Mouse (Mus musculus) heart, adult 18-20 months (tissue): ENCODE measurements around the gene Commd1. TPM values are rescaled to one million over a fixed set of nuclear protein-coding genes. Genes with fewer than 3 reads are reported as not detected.
A peak's percentile ranks its signal among the peaks of the same experiment; 100 is the strongest.

Source experiments
- DNase-seq, 2 experiments: peaks; one replicate each; pipeline ENCODE4 v3.0.0; 2021 to 2022; ENCODE audit warnings: mixed read lengths in 1 of 2
- long read RNA-seq, 2 experiments: library from polyadenylated mRNA; stranded (forward); transcript quantifications; one replicate each; pipeline ENCODE4 v2.0.0; 2021
- total RNA-seq, 2 experiments: library from RNA; stranded (reverse); gene quantifications; 2 replicates each; pipeline ENCODE4 v1.2.3; 2021

Gene Commd1
- 100 to 1,000 TPM; 154 to 162 TPM for total RNA-seq
- long read RNA-seq, experiment 1, full-length matches to known transcripts, result 168 of 173 reads
- long read RNA-seq, experiment 1, partial matches to known transcripts, result 0 of 173 reads
- long read RNA-seq, experiment 1, other reads (novel, unspliced or antisense), result 5 of 173 reads
- long read RNA-seq, experiment 2, full-length matches to known transcripts, result 107 of 108 reads
- long read RNA-seq, experiment 2, partial matches to known transcripts, result 0 of 108 reads
- long read RNA-seq, experiment 2, other reads (novel, unspliced or antisense), result 1 of 108 reads

DNA sequence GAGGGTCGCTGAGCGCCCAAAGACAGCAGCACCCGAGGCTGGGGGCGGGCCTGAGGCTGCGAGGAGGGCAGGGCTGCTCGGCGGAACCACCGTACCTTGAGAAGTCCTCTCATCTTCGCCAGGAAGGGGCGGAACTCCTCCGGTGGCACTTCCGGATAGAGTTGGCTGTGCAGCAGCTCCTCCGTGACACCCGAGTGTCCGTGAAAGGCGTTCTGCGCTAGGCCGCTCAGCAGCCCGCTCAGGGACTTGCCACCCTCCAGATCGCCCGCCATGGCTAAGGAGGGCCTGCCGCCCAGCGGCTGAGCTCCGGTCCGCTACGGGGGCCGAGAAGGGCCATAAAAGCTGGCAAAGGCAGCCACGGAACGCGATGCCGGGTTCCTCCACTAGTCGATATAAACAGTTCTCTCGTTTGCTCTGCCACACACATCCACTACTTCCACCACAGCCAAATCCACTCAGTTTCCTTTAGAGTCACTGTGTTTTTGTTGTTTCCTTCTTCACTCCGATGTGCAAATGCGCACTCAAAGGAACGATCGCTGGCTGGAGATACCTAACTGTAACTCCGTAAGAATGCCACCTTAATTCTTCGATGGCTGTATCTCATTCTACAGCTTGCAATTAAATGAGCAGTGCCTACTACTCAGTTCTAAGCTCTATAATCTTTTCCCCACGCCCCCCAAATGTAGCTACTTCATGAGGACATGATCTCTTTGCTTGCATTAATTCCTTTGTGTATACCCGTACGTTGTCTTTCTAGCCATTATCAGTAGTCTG is at the start of gene Commd1, which contains the start of gene Gm28048:
TSS of gene Commd1 (minus strand) at position 399 of the 774 bp plus-strand sequence.
TSS of gene Gm28048 (minus strand) at position 107 of the 774 bp plus-strand sequence.
- DNase-seq, result peak; percentile 97 to 99

DNA sequence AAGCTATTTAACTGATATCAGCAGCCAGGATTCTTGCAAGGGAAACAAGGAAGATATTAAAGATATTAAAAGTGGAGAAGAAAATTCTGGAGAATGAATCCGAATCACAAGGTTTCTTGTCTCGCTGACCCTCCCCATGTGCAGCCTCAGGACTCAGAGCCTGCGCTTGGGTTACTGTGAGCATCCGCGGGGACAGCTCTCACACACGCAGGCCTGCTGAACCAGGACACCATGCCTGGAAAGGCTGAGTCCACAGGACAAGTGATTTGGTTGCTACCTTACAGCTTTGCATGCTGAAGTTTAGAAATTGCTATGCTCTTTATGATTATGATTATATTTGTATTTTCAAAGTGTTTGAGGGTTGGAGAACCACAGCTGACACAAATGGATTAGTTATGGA is 47.2 kb upstream of the Commd1 start:
- DNase-seq, result no peak

DNA sequence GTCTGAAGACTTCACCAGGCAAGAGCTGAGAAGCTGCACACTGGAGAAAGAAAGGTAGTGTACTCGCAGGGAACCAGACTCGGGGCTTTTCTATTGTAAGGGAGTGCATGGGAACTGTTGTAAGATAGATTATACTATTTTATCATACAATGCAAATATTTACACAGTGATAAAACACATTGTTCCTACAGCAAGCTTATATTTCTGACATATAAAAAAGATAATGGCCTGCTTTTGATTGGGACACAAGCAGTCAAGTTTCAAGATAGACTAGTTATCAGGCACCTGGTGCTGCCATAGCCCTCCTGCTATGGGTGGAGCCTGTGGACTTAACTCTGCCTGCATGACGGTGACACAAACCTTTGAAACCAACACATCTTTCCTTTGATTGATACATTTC is 46.8 kb upstream of the Commd1 start:
- no peak for DNase-seq

DNA sequence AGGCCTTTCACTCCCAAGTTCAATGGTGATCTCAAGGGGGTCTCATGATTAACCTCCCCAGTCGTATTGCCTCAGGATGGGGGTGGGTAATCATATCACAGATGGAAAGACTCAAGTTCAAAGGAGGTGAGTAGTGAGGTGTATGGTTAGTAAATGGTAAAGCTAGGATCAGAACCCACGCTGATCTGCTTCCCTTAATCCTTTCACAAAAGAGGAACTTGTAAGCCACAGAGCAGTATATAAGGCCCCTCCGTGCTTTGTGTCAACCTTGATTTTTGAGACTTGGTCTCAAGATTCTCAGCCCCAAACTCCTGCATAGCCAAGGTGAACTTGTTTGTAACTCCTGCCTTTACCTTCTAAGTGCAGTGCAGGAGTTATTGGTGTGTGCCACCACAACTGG is 42.0 kb upstream of the Commd1 start:
- DNase-seq, result no peak

DNA sequence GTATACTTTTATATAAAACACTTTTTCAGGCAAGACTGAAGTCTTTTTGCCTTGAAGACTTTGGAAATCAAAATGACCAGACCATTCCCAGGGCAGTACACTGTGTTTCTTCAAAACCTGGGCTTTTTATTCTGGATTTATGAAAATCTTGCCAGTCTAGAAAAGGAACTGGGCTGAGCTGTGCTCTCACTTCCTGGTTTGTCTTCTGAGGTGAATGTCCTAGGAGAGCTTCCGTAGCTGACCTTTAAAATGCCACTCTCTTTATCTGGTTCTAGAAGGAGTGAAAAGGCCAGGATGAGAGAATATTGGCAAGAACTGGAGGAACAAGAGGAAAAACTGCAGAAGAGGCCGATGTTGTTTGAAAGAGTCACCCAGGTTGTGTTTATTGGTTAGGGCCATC is 41.0 kb upstream of the Commd1 start:
- no peak for DNase-seq

DNA sequence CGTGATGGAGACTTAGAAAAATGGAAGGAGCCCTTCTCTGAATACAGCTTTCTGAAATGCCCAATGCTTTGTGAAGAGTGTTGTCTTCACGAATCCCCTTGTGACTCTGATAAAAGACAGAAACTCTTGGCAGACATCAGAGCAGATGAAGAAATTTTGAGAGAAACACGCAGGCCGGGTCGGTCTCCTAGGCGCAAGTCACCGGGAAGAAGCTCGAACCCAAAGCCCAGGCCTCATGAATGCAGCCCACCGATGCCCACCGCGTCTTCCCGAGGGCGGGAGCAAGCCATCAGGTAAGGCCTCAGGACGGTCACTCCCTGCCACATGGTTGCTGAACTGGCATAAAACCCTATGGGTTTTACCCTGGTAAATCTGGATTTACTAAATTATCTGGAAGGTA is 38.7 kb upstream of the Commd1 start:
- DNase-seq, result no peak

DNA sequence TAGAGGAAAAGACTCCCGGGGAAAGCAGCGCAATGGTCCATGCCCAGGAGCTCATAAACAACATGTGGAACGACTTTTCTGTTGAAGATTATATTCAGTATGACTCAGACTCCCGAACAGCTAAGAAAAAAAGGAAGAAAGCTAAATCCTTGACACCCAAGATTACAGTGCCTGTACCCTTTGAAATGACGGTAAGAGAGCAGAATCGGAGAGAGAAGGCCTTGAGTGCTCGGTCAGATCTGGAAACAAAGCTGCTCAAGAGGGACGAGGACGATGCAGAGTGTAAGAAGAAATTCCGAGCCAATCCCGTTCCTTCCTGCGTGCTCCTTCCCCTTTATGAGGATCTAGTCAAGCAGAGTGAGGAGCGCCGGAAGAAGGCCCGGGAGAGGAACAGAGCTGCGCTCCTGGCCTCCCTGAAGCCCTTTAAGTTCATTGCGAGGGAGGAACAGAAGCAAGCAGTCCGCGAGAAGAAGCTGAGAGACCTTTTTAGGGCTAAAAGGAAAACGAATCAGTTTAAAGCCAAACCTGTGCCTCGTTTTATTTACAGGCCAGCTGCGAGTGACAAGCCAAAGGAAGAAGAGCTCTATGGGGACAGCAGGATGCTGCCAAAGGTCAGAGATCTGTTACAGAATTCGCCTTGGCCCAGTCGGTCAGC is 38.1 kb upstream of the Commd1 start:
- peak; percentile 9 to 27 for DNase-seq

DNA sequence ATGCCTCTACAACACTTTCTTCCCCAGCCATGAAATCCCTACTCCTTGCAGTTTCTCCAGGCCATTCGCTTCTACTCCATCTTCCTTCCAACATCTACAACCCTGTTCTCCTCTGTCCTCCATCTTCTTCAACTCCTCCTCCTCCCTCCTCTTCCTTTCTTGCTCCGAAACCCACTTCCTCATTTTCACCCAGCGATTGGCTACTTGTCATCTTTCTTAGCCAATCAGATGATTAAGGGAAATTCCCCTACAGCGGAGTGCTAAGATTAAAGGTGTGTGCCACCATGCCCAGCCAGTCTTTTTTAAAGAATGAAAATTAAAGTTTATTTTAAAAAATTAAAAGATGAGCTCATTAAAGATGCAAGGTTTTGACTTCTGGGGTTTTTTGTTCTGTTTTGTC is 35.8 kb upstream of the Commd1 start:
- DNase-seq, result no peak

DNA sequence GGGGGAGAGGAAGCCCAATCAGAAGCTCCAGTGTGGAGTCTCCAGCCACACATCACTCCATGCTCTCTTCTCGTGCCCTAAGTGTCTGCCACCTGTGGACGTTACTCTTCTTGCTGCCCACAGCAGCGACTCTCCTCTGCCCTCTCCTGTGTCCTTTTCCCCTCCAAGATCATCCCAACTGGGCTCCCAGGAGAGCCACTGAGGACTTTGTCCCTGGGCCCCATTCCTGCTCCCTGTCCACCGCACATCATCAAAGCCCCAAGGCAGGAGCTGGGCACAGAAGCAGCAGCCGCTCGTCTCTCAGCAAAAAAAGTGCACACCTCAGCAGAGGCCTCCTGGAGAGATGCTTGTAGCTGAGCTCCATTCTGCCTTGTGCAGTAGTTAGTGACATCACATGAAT is 32.8 kb upstream of the Commd1 start:
- DNase-seq, result no peak

DNA sequence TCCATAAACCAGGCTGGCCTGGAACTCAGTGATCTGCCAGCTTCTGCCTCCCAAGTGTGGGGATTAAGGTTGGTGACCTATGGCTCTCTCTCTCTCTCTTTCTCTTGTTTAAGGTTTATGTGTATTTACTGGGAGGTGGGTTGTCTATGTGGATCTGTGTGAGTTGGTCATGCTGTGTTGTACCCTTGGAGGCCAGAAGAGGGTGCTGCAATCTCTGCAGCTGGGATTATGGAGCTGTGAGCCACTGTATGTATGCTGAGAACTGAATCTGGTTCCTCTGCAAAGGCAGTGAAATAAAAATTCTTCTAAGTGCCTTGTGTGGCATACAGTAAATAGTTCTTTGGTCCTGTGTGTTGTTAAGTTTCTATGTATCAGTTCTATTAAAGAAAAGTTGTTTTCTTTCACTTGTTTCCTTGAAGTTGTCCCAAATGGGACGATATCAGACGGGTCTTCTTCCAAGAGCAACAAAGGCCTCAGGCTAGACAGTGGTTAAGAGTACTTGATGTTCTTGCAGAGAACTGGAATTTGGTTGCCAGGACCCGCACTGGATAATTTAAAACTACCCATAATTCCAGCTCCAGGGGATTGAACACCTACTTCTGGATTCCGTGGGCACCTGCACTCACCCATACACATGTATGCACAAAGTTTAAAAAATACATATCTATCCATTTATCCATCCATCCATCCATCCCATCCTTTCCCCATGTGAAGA is 31.6 kb upstream of the Commd1 start:
- no peak for DNase-seq

DNA sequence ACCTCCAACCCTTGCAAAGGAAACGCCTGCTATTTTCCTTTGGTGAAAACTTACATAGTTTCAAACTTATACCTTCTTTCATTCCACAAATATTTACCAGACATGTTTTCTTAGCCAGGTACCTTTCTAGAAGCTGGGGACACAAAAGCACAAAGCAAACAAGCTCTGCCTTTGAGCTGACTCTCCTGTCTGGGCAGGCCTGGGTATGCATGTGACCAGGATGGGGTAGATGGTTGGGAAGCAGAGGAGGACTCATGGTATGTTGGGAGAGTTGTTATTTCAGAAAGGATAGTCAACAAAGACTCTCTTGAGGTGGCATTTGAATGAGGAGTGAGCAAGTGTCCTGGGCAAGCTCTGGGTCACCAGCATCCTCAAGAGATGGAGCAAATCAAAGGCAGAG is 30.9 kb upstream of the Commd1 start:
- no peak for DNase-seq

DNA sequence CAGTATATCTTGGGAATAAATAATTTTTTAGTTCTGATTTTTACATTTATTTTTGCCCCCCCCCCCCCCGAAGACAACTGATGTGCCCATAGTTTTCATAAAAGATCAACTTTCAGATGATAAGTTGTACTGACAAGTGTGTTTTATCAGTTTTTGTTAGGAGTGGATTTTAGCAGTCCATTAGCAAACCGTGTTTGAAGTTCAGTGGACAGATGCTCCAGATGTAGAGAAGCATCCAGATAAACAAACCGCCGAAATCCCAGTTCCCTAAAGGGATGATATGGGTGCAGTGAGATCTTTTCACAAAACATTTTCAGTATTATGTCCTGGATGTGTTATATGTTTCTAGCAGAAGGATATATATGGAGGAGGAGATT is 26.6 kb upstream of the Commd1 start:
- no peak for DNase-seq

DNA sequence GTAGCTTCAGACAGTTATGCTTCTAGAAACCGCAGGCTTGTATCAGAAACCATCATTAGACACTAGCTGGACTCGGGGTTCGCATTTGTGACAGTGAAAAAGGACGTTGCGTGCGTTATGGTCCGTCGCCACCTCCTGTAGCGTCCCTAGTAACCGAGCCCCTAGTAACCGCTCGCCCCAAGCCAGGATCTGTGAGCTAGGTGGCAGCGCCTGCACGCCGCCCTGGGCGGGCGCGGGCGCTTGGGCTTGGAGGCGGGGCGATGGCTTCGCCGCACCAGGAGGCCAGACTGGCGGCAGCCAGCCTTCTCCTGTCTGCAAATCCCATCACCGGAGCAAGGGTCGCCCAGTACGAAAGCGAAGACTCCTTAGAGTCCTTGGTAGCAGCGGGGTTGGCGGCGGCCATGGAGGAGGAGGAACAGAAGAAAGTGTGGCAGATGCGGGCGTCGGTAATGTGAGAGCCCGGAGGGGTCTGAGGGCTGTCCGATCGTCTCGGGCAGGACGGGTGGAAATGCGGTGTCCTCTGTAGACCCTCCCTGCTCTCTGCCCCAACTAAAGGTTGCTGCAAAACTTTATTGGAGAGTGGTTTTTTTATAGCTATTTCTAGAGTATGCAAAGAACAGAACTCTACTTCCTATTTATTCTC is 26.1 kb upstream of the Commd1 start:
- peak; percentile 85 to 87 for DNase-seq

DNA sequence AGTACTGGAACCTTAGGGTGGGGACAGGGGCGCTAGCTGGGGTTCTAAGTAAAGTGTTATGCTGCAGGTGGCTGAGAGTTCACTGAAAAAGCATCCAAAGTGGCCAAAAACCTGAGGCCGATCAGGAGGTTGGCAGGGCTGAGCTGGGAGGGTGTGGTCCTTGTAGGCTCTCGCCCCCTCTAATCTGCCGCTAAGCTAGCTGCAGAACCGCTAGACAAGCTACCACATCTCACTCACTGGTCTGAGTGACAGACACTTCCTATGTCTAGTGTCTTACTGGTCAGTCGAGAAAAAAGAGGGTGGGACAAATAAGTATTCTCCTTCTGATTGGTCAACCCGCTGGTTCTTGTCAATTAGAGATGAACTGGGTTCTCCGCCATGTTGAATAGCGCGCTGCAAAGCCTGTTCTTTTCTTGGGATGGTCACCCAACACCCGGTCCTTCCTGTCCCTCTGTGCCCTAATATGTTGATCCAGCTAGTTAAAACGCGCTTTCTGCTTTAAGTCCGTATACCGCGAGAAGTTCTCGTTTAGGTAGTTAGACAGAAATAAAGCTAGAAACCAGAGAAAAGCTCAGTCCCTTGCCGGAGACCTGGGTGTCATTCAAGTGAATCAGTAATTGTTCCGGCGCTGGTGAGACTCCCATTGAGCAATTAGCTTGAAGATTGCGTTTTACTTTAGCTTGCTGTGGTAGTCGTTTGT is 25.4 kb upstream of the Commd1 start, which contains the start of gene Fam161a:
TSS of gene Fam161a (plus strand) at position 51 of the 700 bp plus-strand sequence.
- peak; percentile 93 to 95 for DNase-seq

DNA sequence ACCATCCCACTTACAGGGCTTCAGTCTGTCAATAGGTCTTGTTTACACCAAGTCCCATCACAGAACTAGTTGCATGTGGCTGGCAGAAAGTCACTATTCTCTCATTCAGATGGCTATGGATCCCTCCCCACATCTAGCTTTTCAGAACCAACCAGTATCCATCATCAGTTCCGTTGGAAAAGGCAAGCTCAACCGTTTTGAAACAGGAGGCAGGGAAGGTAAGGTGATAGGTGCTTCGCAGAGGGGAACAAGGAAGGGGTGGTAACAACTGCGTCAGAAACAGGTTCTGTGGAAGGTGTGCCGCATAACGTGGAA is 24.9 kb upstream of the Commd1 start:
- no peak for DNase-seq

DNA sequence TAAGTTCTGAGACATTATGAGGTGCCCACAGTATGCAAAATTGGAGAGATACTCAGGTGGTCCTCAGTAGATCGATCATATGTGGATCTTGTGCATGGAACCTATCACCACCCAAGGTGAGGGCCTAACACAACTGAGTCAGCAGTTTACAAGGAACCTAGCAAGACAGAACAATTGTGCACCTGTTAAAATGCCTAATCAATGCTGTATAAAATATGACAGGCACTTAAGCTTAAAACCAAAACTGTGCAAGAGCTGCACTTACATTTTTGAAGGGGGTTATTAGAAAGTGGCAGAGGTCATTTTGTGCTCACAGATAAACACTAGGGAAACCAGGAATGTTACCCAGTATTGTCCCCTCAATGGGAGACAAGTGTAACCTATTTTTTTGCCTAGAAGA is 23.1 kb upstream of the Commd1 start:
- no peak for DNase-seq

DNA sequence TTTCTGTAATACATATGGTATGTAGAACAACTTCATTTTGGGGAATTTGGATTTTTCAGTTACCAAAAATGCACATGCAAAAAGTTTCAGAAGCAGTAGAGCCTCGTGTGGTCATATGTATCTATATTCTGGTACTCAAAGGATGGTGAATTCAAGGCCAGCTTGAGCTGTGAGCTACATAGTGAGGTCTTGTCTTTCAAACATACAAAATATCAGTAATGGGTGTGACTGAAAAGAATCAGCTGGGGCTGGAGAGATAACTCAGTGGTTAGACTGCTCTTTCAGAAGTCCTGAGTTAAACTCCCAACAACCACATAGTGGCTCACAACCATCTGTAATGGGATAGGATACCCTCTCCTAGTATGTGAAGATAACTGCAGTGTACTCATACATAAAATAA is 16.1 kb upstream of the Commd1 start:
- no peak for DNase-seq

DNA sequence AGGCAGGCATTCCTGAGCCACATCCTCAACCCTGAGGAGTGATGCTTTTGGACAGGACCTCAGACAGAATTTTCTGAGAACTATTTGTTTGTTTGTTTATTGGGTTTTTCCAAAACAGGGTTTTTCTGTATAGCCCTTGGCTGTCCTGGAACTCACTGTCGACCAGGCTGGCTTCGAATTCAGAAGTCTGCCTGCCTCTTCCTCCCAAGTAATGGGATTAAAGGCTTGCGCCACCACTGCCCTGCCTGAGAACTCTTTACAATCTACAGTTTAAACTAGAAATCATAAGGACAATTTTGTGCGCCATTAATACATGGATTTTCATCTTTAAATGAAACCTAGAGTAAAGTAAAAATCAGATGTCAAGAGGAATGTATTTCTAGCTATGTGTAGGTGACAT is 13.3 kb upstream of the Commd1 start:
- no peak for DNase-seq

DNA sequence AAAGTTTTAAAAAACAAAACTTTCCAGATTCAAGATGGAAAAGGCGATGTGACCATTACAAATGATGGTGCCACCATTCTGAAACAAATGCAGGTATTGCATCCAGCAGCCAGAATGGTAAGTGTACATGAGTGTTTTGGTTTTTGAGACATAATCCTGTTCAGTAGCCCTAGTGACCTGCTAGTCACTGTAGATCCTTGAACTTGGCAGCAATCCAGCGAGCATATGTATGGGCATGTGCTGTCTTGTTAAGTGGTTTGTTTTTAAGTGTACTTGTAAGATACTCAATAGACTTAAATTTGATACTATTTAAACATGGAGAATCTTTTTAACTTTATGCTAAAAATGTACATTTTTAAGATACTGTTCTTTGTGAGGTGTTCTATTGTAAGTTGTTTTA is 12.1 kb upstream of the Commd1 start:
- no peak for DNase-seq

DNA sequence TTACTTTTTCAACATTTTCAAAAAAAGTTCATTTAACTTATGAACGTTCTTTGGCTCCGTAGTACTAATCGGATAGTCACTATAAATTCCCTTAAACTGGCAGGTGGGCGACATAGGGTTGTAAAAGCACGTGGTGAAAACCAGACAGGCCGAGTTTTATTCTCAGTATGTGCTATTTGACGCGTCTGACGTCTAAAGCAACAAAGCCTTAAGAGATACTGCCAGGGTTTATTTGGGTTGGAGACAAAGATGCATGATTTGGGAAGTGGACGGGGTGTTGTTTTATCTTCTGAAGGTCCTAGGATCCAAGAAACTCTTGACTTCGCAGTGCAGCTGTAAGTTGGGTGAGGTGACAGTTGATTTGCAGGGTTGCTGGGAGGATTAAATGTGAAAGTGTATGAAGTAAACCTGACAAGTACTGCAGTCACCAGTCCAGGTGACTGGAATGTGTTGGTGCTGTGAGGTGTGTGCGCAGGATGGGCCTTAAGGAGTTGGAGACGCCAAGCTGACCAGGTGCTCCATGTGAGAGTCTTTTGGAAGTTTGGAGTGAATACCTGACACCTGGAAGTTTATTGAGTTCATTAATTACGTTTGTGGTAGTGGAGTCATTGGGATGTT is 9.1 kb upstream of the Commd1 start:
- DNase-seq, result no peak
